Comparison of ENCODE assay signal across 11 mouse cellular contexts in genomic region chr10:57572130-57572529, GRCm38 (mm10). TPM values are rescaled to one million over a fixed set of nuclear protein-coding genes. Genes with fewer than 3 reads are reported as not detected.
DNase-seq lines count a peak whose midpoint lies in the region; ATAC-seq and TF ChIP-seq lines count a peak whose summit lies in the region.
"Had no signal": no experiment of that assay in that cellular context is flagged by ENCODE, and none has a peak within 500 bp of the region (broad histone marks: within the 10 kb centered on the region; RNA-seq: fewer than 3 reads in every experiment).

No protein-coding gene starts in this region.

- no peaks in the 10 kb centered on the region for H3K4me1 ChIP-seq in neural tube, embryonic 12.5 days
- no peaks in the 10 kb centered on the region for H3K4me1 ChIP-seq in neural tube, embryonic 15.5 days
- no peaks in the 10 kb centered on the region for H3K4me1 ChIP-seq in hindbrain, embryonic 14.5 days (replicated peaks; ENCODE audit: control insufficient read depth, insufficient read depth, low read length)
- no peaks in the 10 kb centered on the region for H3K4me1 ChIP-seq in stomach, postnatal 0 days (replicated peaks; ENCODE audit: control insufficient read depth, insufficient read depth)
- H3K4me1 ChIP-seq: limb, embryonic 13.5 days had no signal

- no peaks in the 10 kb centered on the region for H3K9me3 ChIP-seq in neural tube, embryonic 12.5 days
- no peaks in the 10 kb centered on the region for H3K9me3 ChIP-seq in neural tube, embryonic 15.5 days (replicated peaks)
- H3K9me3 ChIP-seq in hindbrain, embryonic 14.5 days (ENCODE audit: control insufficient read depth, low read length): no peaks in the 10 kb centered on the region
- no peaks in the 10 kb centered on the region for H3K9me3 ChIP-seq in stomach, postnatal 0 days (ENCODE audit: control insufficient read depth, low read length)
- H3K9me3 ChIP-seq: limb, embryonic 13.5 days had no signal

- WGBS in neural tube, embryonic 12.5 days: 28% methylated on average over 4 of the region's 4 CpGs
- WGBS in neural tube, embryonic 15.5 days: 18% methylated on average over 4 of the region's 4 CpGs
- WGBS in hindbrain, embryonic 14.5 days: 12% methylated on average over 4 of the region's 4 CpGs
- WGBS in stomach, postnatal 0 days: 46% methylated on average over 4 of the region's 4 CpGs

- H3K27me3 ChIP-seq in neural tube, embryonic 12.5 days (replicated peaks): no peaks in the 10 kb centered on the region
- H3K27me3 ChIP-seq in neural tube, embryonic 15.5 days (replicated peaks): no peaks in the 10 kb centered on the region
- H3K27me3 ChIP-seq in hindbrain, embryonic 14.5 days (ENCODE audit: control insufficient read depth, insufficient read depth, low read length): no peaks in the 10 kb centered on the region
- no peaks in the 10 kb centered on the region for H3K27me3 ChIP-seq in stomach, postnatal 0 days (ENCODE audit: control insufficient read depth, insufficient read depth, low read length)
- H3K27me3 ChIP-seq: CH12.LX; limb, embryonic 13.5 days had no signal

- no peak overlapping the region for H3K9ac ChIP-seq in neural tube, embryonic 12.5 days
- no peak overlapping the region for H3K9ac ChIP-seq in neural tube, embryonic 15.5 days (replicated peaks)
- no peak overlapping the region for H3K9ac ChIP-seq in hindbrain, embryonic 14.5 days
- H3K9ac ChIP-seq in stomach, postnatal 0 days (ENCODE audit: low read length): no peak overlapping the region
- H3K9ac ChIP-seq: limb, embryonic 13.5 days had no signal

- H3K36me3 ChIP-seq in neural tube, embryonic 12.5 days: no peaks in the 10 kb centered on the region
- H3K36me3 ChIP-seq in neural tube, embryonic 15.5 days: no peaks in the 10 kb centered on the region
- no peaks in the 10 kb centered on the region for H3K36me3 ChIP-seq in hindbrain, embryonic 14.5 days (replicated peaks; ENCODE audit: control insufficient read depth, insufficient read depth)
- no peaks in the 10 kb centered on the region for H3K36me3 ChIP-seq in stomach, postnatal 0 days (ENCODE audit: control insufficient read depth, insufficient read depth, low read length)
- H3K36me3 ChIP-seq: limb, embryonic 13.5 days had no signal

- TF ChIP-seq CTCF in stomach, postnatal 0 days (IDR thresholded peaks at IDR 0.05; ENCODE audit: low read depth): no peak

- ATAC-seq in neural tube, embryonic 12.5 days (ENCODE audit: low FRiP score, low read depth): peak; percentile 78
- ATAC-seq in neural tube, embryonic 15.5 days (ENCODE audit: low FRiP score): no peak
- no peak for ATAC-seq in hindbrain, embryonic 14.5 days (ENCODE audit: low FRiP score)
- no peak for ATAC-seq in stomach, postnatal 0 days (ENCODE audit: low FRiP score, low TSS enrichment)

- TF ChIP-seq EP300 in stomach, postnatal 0 days (optimal IDR thresholded peaks at IDR 0.05): no peak

- H3K27ac ChIP-seq in neural tube, embryonic 12.5 days: no peak overlapping the region
- no peak overlapping the region for H3K27ac ChIP-seq in neural tube, embryonic 15.5 days (replicated peaks)
- no peak overlapping the region for H3K27ac ChIP-seq in hindbrain, embryonic 14.5 days
- no peak overlapping the region for H3K27ac ChIP-seq in stomach, postnatal 0 days (replicated peaks)
- H3K27ac ChIP-seq: limb, embryonic 13.5 days; macrophage had no signal

- no peak overlapping the region for H3K4me2 ChIP-seq in neural tube, embryonic 12.5 days (replicated peaks)
- H3K4me2 ChIP-seq in neural tube, embryonic 15.5 days: no peak overlapping the region
- H3K4me2 ChIP-seq in hindbrain, embryonic 14.5 days (replicated peaks): no peak overlapping the region
- no peak overlapping the region for H3K4me2 ChIP-seq in stomach, postnatal 0 days (replicated peaks; ENCODE audit: low read depth)
- H3K4me2 ChIP-seq: limb, embryonic 13.5 days had no signal

- no peak overlapping the region for H3K4me3 ChIP-seq in neural tube, embryonic 12.5 days
- H3K4me3 ChIP-seq in neural tube, embryonic 15.5 days (replicated peaks): no peak overlapping the region
- H3K4me3 ChIP-seq in hindbrain, embryonic 14.5 days (replicated peaks; ENCODE audit: low read length): no peak overlapping the region
- H3K4me3 ChIP-seq in stomach, postnatal 0 days (ENCODE audit: low read depth, low read length): no peak overlapping the region
- H3K4me3 ChIP-seq: limb, embryonic 13.5 days had no signal

- peak; percentile 35 for DNase-seq in embryo, embryonic 10 days (ENCODE audit: low spot score)
- peak; percentile 34 for DNase-seq in hindbrain, embryonic 14.5 days (ENCODE audit: low spot score)
- no peak for DNase-seq in thymus, postnatal 36 days
- no peak for DNase-seq in stomach, postnatal 0 days (ENCODE audit: low spot score)
- DNase-seq in ovary, postnatal 10 days (ENCODE audit: low spot score): no peak
- DNase-seq in layer of hippocampus, adult 9-11 months: no peak

RNA-seq across cellular contexts. Expression of gene Serinc1, which starts 39.8 kb away (rescaled TPM):
- polyA plus RNA-seq in neural tube, embryonic 12.5 days (2016; fragmentation: Nextera tagmentation; extraction: Ambion mirVana): 292 and 323 TPM in 2 replicates
- polyA plus RNA-seq in neural tube, embryonic 15.5 days (2015; fragmentation: Nextera tagmentation; extraction: Ambion mirVana): 406 and 428 TPM in 2 replicates
- 482 and 522 TPM in 2 replicates for polyA plus RNA-seq in hindbrain, embryonic 14.5 days (2014; fragmentation: Nextera tagmentation; extraction: Ambion mirVana)
- polyA plus RNA-seq in stomach, postnatal 0 days (2015; fragmentation: Nextera tagmentation; extraction: Ambion mirVana): 84.0 and 86.5 TPM in 2 replicates

RNA-seq across cellular contexts. Expression of gene Pkib, which starts 59.7 kb away (rescaled TPM):
- polyA plus RNA-seq in neural tube, embryonic 12.5 days (2016; fragmentation: Nextera tagmentation; extraction: Ambion mirVana): 1.0 and 1.8 TPM in 2 replicates
- polyA plus RNA-seq in neural tube, embryonic 15.5 days (2015; fragmentation: Nextera tagmentation; extraction: Ambion mirVana): 5.1 and 5.2 TPM in 2 replicates
- 1.7 and 2.1 TPM in 2 replicates for polyA plus RNA-seq in hindbrain, embryonic 14.5 days (2014; fragmentation: Nextera tagmentation; extraction: Ambion mirVana)
- polyA plus RNA-seq in stomach, postnatal 0 days (2015; fragmentation: Nextera tagmentation; extraction: Ambion mirVana): 1.8 and 2.1 TPM in 2 replicates

Comparison
In these comparisons a context has a peak if more than half of its experiments do, and no peak if none do; other contexts are left out.
1. DNase-seq: peak in embryo, embryonic 10 days (single experiment) and hindbrain, embryonic 14.5 days (single experiment); none in thymus, postnatal 36 days (0 of 2), stomach, postnatal 0 days (single experiment), ovary, postnatal 10 days (single experiment) and layer of hippocampus, adult 9-11 months (single experiment).